Mouse (Mus musculus) induced T-regulatory cell, adult 2 months (primary cell): ENCODE measurements around the gene Ppm1e.
A peak's percentile ranks its signal among the peaks of the same experiment; 100 is the strongest.
"Not testable (repeated sequence)": the region's sequence is repeated elsewhere in the genome, so short reads cannot be mapped to it uniquely, and the experiment has no call there.

Experiments
- DNase-seq: peaks from one replicate; pipeline ENCODE4 v3.0.0-alpha.2; 2012; ENCODE audit warnings: low read depth

The Ppm1e gene

DNA sequence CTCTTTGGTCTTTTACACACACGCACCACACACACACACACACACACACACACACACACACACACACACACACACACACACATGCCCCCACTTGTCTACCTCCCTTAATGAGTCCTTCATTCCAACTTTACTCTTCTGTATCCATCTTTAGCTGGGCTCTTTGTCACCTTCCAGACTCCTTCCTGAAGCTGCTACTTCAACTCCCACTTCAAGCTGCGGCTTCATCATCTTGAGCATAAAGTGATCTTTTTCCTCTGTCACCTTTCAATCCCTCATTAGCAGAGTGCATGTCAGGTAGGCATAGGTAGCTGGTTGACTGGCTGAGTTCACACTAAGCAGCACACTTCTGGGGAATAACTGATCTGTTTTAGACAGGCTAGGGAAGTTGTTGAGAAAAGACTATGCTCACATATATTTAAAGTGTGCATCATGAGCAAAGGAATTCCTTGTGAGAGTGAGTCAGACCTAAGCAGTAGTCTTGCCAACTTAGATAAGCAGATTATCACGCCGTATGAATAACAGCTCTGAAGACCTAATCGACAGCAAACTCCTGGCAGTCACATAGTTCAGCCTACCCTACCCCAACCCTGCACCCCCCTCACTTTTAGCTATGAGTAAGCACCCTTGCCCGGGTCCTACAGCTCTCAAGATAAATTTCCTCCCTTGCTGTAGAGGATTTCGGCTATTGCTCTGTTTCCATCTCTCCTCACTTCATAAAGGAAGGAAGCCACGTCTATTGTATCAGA lies 49.3 kb downstream of the Ppm1e start:
- no peak for DNase-seq

DNA sequence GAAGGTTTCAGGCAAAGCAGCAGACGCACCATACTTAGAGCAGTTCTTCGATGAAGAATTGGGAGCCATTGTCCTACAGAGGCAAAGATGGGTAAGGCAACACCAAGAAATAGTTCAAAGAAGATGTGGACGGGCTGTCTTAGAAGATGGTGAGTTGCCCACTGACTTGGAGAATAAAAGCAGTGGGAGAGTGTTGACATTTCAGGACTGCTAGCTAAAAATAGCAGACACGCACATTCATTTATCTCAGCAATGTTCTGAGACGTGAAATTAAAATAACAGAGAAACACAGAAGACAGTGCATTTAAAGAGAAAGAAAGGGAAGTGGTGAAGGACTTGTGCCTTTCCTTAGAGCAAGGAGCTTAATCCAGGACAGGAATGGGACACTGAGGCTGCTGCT lies 59.8 kb downstream of the Ppm1e start:
- no peak for DNase-seq

DNA sequence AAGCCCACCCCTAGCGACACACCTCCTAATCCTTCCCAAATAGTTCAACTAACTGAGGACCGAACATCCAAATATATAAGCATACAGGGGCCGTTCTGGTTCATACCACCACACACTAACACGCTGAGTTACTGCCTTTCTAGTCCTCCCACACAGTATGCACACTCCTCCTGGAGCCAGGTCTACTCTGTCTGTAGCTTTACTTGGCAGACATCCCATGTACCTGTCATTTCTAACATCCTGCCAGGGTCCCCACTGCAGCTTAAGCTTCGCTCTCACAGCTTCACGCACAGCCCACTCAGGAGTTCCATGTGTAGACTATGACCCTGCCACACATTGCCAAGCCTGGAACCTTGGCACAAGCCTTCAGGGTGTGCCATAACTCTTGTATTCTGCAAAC lies 62.4 kb downstream of the Ppm1e start:
- no peak for DNase-seq

DNA sequence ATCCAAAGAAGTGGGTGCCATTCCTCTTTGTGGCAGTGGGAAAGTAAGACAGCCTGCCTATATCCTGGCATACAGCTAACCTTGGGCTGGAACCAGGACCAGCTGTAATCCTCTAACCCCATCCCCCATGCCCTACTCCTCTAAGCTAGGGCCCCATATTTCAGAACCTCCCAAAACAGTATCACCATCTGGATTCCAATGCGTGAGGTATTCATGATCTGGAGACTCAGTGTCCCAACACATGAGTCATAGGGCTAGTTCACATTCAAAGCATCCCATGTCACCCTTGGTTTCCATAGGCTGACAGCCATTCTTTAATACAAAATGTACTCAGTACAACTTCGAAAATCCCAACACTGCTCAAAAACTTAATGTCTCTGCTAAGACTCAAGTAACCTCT lies 63.2 kb downstream of the Ppm1e start:
- no peak for DNase-seq

DNA sequence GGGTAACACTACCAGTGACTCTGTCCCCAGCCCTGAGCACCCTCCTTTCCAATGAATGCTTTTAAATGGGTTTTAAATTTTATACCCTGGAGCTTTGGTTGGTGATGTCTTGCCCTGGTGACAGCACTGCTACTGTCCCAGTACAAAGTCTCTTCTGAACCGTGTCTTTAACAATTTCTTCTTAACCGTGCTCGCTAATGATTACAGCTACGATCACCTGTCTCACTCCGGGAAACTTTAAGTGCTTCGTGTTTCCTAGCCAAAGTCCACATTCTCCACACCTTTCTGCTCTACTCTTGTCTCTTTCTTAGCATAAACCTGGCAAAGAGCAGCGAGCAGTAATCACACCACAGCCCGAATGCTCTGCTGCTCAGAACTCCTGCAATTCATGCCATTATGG lies 69.5 kb downstream of the Ppm1e start:
- DNase-seq: no peak

DNA sequence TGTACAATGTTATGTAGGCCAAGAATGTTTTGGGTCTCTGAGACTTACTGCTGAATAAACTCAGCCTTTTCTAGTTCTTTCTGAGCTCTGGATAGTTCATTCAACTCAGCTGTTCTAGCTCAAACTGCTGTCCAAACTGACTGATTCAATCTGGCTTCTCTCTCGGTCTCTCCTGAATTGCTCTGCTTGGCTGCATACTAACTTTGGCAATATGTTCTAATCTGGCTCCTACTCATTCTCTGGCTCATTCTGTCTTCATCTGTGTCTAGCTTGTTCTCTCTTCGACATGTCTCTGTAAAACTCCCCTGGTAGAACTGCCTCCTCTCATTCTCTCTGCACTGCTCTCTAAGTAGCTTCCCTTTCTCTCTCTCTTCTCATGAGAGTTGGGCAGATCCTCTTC lies 72.6 kb downstream of the Ppm1e start:
- DNase-seq: no peak

DNA sequence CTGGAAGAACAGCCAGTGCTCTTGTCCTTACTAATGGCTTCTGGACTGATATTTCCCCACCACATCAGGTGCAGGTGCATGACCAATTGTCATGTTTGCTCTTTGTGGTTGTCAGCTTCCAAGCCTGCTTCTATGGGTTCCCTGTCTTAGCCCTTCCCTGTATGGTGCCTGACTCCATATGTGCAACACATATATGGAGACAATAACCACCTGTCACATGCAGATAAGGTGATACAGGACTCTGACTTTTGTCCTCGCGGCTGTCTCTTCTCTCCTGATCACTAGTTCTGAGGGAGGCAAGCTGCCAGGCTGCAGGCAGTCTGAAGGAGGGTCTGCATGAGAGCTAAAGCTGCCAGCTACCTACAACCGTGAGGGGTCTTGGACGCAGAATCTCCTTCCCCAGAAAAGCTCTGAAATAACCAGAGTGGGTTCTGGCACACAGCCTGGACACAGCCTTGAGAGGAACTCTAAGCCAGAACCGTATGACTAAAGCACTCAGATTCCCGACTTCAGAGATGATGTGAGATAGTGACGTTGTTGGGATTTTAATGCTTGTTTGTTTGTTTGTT lies 76.8 kb downstream of the Ppm1e start:
- DNase-seq: no peak

DNA sequence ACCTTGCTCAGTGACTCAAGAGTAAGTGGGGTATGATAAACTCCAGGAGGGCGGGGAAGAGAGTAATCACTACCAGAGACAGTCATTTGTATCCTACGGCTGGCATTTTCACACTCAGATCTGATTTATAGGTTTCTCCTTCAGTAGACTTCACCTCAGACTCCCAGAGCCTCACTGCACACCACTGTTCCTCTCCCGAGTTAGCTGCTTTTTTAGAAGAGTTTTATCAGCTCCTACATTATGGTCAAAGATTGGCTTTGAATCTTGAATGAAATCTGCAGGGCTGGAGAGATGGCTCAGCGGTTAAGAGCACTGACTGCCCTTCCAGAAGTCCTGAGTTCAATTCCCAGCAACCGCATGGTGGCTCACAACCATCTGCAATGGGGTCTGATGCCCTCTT lies 79.4 kb downstream of the Ppm1e start:
- DNase-seq: no peak

DNA sequence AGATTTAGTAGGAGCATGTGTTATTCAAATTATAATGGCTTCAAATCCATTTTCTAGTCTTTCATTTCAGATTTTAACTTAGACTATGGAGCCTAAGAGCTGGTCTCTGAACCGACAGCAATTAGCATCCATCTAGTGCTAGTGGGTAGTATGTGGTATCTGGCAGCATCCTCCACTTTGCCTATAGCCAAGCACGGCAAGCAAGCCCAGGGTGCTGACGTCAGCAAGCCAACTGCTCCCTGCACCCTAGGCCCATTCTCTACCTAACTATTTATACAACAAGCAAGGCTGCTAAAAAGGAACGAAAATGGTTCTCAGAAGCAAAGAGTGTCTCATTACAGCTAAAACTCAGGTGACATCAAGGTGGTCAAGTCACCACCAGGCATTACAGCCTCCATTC lies 80.0 kb downstream of the Ppm1e start:
- DNase-seq: no peak

DNA sequence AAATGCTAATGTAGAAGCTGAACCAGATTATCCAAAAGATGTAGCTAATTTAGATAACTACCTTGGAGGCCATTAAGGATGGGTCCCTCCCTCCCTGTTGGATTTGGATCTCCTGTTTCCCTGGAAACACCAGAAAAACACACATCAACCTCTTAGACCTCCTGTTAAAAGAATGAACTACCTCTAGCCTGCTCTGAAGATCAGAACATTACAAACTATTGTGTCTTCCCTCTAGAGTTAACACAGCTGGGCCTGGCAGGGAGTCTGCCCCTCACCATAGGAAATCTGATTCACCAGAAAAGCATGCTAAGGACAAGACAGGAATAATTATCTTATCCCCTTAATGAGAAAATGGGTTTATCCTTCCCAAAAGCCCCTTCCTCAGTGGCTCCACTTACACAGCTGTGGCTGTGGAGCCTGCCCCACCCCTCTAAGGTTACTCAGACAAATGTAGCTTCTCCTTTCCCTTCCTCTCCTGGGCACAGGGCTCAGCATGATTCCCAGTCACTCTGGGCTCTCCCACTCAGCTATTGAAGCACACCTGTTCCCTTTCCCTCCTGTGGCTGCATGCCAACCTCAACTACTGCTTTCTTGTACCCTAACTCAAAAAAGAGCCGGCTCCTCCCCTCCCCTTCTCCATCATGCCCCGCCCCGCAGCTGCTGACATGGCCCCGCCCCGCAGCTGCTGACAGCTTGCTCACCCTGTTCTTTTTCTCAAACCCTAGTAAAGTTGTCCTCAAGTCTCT lies 82.4 kb downstream of the Ppm1e start:
- DNase-seq: no peak

DNA sequence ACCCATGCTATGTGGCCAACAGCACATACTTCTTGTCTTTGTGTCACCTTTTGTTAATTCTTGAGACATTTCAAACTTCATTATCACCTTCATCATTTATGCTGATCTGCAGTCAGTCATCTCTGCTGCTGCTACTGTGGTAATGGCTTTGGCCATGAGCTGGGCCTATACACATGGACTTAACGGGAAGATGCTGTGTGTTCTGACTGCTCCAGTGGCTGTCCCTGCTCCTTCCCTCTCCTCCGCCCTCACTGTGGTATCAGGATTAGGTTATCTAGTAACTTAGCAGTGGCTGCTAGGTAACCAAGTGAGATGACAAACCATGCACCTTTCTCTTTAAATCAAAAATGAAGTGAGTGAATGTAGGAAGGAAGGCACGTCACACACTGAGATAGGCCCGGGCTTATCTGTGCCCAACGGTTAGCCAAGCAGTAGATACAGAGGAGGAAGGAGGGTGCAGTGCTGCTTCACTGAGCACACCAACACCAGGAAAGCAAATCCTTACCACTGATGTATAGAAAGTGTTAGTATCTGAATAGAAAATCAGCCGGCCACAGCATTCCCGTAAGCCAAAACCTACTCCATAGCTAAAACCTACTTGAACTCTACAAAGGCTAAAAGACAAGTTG lies 83.3 kb downstream of the Ppm1e start:
- no peak for DNase-seq

DNA sequence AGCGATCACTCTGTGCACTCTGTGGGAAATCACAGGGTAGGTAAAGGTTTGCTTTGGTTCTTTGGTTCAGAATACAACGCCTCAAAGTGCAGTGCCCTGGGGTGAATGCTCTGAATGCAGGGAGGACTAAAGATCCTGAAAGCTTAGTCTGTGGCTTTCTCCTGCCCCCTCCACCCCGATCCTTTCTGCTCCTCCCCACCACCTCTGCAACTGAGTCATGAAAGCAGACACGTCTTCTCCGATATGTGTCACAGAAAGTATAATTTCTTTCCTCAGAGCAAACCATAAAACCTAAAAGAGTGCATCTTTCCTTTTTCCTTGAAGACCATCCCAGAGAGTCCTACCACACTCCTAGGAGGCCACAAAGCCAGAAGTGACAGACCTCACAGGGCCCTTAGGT lies 86.1 kb downstream of the Ppm1e start:
- DNase-seq: no peak

DNA sequence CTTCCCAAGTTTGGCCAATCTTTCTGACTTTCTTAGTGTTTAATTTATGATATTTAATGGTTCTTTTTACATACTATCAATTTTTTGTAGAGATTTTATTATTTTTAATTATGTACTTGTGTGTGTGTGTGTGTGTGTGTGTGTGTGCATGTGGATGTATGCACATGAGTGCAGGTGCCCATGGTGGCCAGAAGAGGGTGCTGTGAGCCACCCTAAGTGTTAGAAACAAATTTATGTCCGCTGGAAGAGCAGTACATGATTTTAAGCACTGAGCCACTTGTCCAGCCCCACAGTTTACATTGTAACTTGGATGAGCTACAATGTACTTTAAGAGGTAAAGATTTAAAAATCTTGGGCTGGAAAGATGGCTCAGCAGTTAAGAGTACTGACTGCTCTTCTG lies 87.3 kb downstream of the Ppm1e start:
- no peak for DNase-seq

DNA sequence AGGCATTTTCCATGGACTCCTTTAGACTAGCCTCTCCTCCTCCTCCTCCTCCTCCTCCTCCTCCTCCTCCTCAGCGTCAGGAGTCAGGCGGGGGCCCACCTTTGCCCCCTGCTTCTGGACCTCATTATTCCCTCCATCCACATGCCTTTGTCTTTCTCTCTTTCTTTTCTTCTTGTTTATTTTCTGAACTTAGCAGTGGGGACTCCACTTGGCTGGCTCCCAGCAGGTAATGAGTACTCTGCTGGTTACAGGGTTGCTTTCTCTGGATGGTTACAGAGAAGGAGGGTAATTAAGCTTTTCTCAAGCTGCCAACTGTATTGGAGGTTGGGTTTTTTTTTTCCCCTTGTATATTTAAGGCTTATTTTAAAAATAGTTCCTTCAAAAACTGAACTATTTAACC lies 87.9 kb downstream of the Ppm1e start:
- DNase-seq: no peak

DNA sequence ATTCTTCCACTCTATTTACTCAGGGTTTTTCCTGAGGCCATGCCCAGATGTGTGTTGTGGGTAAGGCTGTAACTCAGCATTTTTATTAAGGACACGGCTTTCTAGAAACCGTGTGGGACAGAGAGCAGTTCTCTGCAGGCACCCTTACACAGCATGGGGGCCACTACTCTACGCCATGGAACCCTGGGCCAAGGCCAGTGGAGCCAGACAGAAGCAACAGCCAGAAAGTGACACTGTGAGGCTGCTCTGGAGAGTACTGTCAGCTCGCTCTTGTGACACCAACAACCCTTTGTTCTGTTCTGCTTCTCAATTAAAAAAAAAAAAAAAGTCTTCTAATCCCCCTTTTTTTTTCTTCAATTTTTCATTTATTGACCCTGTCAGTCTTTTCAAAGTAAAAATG lies 88.4 kb downstream of the Ppm1e start:
- no peak for DNase-seq

DNA sequence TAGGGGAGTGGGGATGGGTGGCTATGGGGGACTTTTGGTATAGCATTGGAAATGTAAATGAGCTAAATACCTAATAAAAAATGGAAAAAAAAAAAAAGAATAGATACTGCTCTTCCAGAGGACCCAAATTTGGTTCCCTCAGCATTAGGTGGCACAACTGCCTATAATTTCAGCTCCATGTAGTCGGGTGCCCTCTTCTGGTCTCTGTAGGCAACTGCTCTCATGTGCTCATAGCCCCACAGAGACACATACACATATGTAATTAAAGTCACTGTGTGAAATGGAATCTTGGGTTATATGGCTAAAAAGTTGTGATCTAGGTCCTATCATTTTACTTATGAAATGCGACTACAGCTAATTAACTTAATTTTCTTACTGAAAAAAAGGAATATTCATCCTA lies 90.0 kb downstream of the Ppm1e start:
- peak; percentile 23 for DNase-seq

DNA sequence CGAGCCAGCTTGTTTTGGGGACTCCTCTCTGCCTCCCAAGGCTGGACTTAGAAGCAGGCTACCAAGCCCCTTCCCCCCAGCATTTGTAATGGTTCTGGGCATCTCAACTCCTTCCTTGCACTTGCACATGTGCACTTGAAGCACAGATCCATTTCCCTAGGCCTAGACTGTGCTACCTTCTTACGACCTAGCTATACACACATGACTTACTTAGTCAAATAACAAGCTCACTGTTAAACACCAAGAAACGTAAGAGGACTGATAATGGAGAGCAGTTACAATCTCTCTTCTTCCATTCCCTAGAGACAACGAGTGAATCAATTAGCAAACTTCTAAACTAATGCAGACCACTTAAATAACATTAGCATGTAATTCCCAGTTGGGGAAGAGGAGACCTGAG lies 92.6 kb downstream of the Ppm1e start:
- no peak for DNase-seq

DNA sequence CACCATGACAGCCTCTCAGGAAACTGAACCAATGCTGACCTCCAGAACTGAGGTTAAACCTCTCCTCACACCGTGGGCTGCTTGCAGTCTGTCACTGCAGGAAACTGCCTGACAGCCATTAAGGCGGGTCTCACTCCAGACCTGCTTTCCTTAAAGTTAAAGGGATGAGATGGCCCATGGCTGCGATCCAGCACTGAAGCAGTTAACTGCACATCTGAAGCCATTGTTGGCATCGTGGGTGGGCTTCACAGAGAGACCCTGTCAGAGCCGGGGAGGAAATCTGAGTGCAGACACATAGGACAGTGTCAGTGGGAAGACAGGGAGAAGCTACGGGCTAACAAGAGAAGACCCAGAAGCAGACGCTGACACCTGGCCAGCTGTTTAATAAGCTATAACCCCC lies 94.9 kb downstream of the Ppm1e start:
- no peak for DNase-seq

DNA sequence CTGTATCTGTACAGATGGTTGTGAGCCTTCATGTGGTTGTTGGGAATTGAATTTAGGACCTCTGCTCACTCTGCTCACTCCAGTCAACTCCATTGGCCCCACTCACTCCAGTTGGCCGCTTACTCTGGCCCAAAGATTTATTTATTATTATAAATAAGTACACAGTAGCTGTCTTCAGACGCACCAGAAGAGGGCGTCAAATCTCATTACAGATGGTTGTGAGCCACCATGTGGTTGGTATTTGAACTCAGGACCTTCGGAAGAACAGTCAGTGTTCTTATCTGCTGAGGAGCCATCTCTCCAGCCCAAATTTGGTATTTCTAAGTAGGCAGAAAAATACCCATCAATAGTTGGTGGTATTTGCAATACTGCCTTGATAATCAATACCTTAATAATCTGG lies 97.1 kb downstream of the Ppm1e start:
- not testable (repeated sequence) for DNase-seq

DNA sequence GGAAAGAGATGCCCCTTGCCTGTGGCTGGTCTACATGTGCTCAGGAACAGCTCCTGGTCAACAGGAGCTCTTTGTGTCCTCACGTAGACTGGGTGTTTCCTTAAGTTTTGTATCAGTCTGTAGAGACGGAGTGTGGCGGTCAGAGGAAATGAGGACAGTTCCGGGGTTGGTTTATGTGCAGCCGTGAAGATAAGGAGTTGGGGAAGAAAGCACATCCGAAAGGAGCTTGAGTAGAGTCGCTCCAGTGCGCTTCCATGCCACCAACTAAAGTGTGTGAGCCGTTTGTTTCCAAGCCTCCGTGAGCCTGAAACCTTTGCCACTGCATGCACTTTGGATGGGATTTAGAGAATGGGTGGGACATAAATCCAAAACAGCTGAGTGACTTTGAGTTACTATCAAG lies 99.0 kb downstream of the Ppm1e start:
- DNase-seq: no peak

DNA sequence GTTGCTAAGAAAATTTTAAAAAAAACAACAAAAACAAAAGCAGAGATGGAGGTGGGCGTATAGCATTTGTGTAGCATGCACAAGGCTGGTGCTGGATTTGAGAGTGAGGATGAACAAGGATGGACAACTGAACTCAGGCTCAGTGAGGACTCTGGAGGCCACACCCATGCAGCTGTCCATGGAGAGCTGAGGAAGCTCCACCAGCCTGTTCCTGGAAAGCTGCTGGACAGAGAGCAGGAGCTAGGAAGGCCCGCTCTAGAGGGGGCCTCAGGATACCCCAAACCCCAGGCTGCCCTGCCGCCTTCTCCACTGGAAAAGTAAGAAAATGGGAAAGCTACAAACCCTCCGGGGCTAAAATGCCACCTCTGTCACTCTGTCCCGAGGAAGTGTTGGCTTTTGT lies 101.5 kb downstream of the Ppm1e start:
- no peak for DNase-seq

DNA sequence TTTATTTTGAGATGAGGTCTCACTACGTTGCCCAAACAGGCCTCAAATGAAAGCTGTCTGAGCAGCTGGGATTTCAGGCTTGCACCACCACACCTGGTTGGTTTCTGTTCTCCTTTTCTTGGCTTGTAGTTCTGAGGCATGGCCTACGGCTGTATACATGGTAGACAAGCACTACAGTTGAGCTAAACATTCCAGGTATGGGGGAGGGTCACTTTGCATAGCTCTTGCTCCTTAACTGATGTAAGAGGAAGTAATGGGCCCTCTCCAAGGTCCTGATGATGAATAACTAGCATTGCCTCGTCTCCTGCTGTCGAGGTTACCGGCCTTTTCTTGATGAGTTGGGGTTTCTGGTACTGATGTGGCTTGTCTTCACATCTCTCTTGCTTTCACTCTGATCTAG lies 104.7 kb downstream of the Ppm1e start:
- DNase-seq: no peak

DNA sequence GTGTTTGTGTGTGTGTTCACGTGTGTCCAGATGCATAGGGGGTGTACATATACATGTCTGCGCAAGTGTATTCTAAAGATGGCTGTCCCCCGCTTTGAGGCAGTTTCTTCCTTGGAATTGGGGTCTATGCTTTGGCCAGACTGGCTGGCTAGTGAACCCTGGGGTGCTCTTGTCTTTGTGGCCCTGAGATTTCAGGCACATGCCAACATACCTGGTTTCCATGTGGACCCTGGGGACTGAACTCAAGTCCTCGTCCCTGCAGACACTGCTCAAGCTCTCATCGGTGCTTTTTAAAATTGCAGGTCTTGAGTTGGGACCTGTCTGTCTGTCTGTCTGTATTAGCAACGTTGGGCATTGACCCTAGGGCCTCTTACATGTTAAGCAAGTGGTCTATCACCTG lies 105.5 kb downstream of the Ppm1e start:
- DNase-seq: no peak
